Comparison of ENCODE assay signal across 21 mouse cellular contexts in genomic region chr17:91352107-91352506, GRCm38 (mm10).
DNase-seq lines count a peak whose midpoint lies in the region; TF ChIP-seq lines count a peak whose summit lies in the region.
"Had no signal": no experiment of that assay in that cellular context is flagged by ENCODE, and none has a peak within 500 bp of the region (broad histone marks: within the 10 kb centered on the region; RNA-seq: fewer than 3 reads in every experiment).

No protein-coding gene starts in this region.

- H3K79me3 ChIP-seq in C2C12 (ENCODE audit: low read depth) = no peaks in the 10 kb centered on the region

- H3K27me3 ChIP-seq in C2C12 (ENCODE audit: control insufficient read depth, insufficient read depth, insufficient read length) (no peaks in the 10 kb centered on the region), myocyte (ENCODE audit: control insufficient read depth, insufficient read depth, insufficient read length) (no peaks in the 10 kb centered on the region)
- no peaks in the 10 kb centered on the region for H3K27me3 ChIP-seq in kidney, adult 2 months (replicated peaks; ENCODE audit: control insufficient read depth, insufficient read depth, low read length)
- H3K27me3 ChIP-seq: CH12.LX, Patski had no signal

- intact Hi-C loops in heart, postnatal 25 days (cut with DNase I) = no loop called here

- H3K36me3 ChIP-seq in C2C12 (ENCODE audit: control insufficient read depth, insufficient read depth) (no peaks in the 10 kb centered on the region), myocyte (ENCODE audit: control insufficient read depth, insufficient read depth) (no peaks in the 10 kb centered on the region)
- H3K36me3 ChIP-seq in kidney, adult 2 months (ENCODE audit: control insufficient read depth, insufficient read depth, low read length) = no peaks in the 10 kb centered on the region
- H3K36me3 ChIP-seq: G1E had no signal

- no peak for TF ChIP-seq CTCF in C2C12 (IDR thresholded peaks at IDR 0.05; ENCODE audit: control insufficient read depth, insufficient read depth, insufficient read length)
- TF ChIP-seq CTCF in kidney, adult 2 months (conservative IDR thresholded peaks at IDR 0.05; ENCODE audit: insufficient read depth, insufficient read length, low read depth, low read length) = no peak

- DNase-seq in Muller cell, postnatal 12 days (ENCODE audit: inconsistent ontology term) = peak; percentile 85
- DNase-seq in heart, postnatal 25 days (ENCODE audit: low spot score) = no peak
- no peak for DNase-seq in kidney, adult 2 months
- no peak for DNase-seq in embryo, embryonic 11 days
- DNase-seq: adrenal gland, adult 2 months; adrenal gland, adult 8-10 months; adrenal gland, postnatal 10 days; adrenal gland, postnatal 14 days; adrenal gland, postnatal 25 days; adrenal gland, postnatal 36 days; B cell, adult 2 months; cerebellum, adult 11 months; cerebellum, adult 11-12 months; cerebellum, adult 18-20 months; cerebellum, adult 2 months; cerebellum, adult 8-10 months had no signal

- H3K79me2 ChIP-seq in C2C12 (ENCODE audit: control insufficient read depth, insufficient read depth) (no peaks in the 10 kb centered on the region), myocyte (ENCODE audit: control insufficient read depth, insufficient read depth) (no peaks in the 10 kb centered on the region)

- H3ac ChIP-seq in C2C12 (ENCODE audit: control insufficient read depth, insufficient read length, low read depth) = no peak overlapping the region
- H3ac ChIP-seq in myocyte (ENCODE audit: control insufficient read depth, insufficient read length) = no peak overlapping the region

- H3K4me3 ChIP-seq in C2C12 (ENCODE audit: insufficient read depth, poor library complexity, severe bottlenecking) = no peak overlapping the region
- H3K4me3 ChIP-seq in myocyte = no peak overlapping the region
- H3K4me3 ChIP-seq in kidney, adult 2 months (ENCODE audit: insufficient read depth, low read depth, low read length) = no peak overlapping the region

- H3K4me2 ChIP-seq in myocyte (ENCODE audit: low read depth) = no peak overlapping the region

- WGBS in kidney, adult 2 months = 58% methylated on average over 2 of the region's 2 CpGs

- H3K27ac ChIP-seq in kidney, adult 2 months (ENCODE audit: insufficient read depth, low read depth, low read length) = no peak overlapping the region

- H3K4me1 ChIP-seq in kidney, adult 2 months (ENCODE audit: control insufficient read depth, insufficient read depth, low read length) = no peaks in the 10 kb centered on the region

- TF ChIP-seq POLR2A in myocyte (IDR thresholded peaks at IDR 0.05; ENCODE audit: insufficient read length, low read depth) = no peak
- no peak for TF ChIP-seq POLR2A in kidney, adult 2 months (IDR thresholded peaks at IDR 0.05; ENCODE audit: low read depth, low read length)

TF ChIP-seq in C2C12, 6 proteins besides CTCF, POLR2A, EP300 and RAD21:
- peak; percentile 35 for TF ChIP-seq CEBPB (IDR thresholded peaks at IDR 0.05; ENCODE audit: low read depth)
- TF ChIP-seq MYOG (IDR thresholded peaks at IDR 0.05; ENCODE audit: control insufficient read depth, extremely low read depth, insufficient read length) = no peak
- peak; percentile 14 for TF ChIP-seq MYOD1 (IDR thresholded peaks at IDR 0.05; ENCODE audit: control insufficient read depth, insufficient read length, low read depth)

TF ChIP-seq in myocyte, 11 proteins besides CTCF, POLR2A, EP300 and RAD21:
- TF ChIP-seq MYOG (IDR thresholded peaks at IDR 0.05; ENCODE audit: control insufficient read depth in 1 of 3, insufficient read depth in 1 of 3, insufficient read length in 2 of 3, low read depth in 2 of 3) = no peak
- TF ChIP-seq CEBPB (IDR thresholded peaks at IDR 0.05; ENCODE audit: insufficient read depth, poor library complexity, severe bottlenecking) = peak; percentile 77
TF ChIP-seq in myocyte: peak in this region for 1.
